Mouse (Mus musculus): Measurements from ENCODE around the gene Naaladl1.
"Not testable (repeated sequence)": the region's sequence is repeated elsewhere in the genome, so short reads cannot be mapped to it uniquely, and the experiment has no call there.

Gene Naaladl1

DNA sequence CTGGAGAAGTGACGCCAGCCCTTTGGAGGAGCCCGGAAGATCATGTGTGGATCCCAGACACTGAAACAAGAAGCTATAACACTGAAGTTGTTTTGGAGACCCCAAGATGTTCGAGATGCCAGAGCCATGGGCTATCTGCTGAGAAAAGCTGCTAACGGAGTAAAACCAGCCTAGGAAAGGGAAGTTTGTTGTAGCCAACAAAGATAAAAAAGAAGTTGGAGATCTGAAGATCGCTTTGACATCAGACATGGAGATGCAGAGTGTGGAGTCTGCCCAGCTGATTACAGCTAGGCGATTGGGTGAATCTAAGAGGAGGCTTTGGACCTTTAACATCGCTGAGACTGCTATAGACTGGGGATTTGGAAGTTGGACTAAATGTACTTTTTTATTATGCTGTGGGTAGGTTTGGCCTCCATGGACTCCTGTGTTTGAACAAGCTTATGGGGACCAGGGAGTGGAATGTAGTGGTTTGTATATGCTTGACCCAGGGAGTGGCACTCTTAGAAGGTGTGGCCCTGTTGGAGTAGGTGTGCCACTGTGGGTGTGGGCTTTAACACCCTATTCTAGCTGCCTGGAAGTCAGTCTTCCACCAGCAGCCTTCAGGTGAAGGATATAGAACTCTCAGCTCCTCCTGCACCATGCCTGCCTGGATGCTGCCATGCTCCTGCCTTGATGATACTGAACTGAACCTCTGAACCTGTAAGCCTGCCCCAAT lies 25.0 kb downstream of the Naaladl1 start:
- DNase-seq (ENCODE audit: low spot score): not testable (repeated sequence)

DNA sequence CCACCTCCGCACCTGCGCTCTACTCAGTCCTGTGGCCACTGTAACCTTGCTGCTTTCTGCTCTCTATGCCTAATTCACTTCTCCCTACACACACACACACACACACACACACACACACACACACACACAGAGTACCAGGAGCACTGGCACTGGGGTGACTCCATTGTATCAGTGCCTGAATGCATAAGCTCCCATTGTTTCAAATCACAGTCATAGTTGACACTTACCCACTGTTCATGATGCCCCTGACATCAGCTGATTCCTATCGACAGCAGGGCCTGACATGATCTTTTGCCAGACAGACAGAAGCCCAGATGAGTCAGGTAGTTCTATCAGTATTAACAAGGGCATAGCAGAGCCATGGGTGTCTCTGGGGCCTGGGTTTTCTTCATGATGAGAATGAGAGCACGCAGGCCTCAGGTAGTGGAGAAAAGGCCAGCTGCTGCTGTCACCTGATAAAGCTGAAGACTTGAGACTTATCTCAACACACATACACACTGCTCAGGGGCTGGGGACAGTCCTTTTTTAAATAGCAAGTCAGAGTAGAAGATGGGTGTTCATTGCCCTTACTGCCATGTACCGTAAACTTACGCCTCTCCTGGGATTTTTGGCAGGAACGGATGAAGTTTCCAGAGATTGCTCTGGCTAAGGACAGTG lies 26.7 kb downstream of the Naaladl1 start:
- DNase-seq (ENCODE audit: low spot score): no peak

DNA sequence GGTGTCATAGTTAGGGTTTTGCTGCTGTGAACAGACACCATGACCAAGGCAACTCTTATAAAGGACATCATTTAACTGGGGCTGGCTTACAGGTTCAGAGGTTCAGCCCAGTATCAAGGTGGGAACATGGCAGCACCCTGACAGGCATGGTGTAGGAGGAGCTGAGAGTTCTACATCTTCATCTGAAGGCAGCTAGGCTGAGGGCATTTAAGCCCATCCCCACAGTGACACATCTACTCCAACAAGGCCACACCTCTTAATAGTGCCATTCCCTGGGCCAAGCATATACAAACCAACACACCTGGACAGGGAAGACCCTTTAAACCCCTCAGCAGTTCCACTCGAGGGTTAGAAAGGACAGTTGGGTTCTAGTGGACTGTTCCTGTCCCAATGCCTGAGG lies 27.6 kb downstream of the Naaladl1 start:
- not testable (repeated sequence) for DNase-seq (ENCODE audit: low spot score)

DNA sequence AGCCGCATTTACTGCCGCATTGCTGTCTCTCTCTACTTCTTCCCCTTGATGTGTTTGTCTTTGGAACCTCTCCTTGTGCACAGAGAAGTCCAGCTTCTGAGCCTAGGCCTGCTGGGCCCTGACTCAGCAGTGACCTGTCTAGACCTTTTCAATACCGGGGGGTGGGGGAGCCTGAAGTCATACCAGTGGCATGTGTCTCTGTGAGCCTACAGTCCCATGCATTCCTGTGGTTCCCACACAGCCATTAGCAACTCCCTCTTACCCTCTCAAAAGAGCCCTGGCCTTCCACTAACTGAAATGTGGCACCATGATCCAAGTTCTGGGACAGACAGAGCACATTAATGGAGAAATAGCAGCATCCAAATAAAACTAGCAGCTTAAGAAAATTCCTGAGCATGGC lies 30.8 kb downstream of the Naaladl1 start:
- DNase-seq (ENCODE audit: low spot score): no peak

DNA sequence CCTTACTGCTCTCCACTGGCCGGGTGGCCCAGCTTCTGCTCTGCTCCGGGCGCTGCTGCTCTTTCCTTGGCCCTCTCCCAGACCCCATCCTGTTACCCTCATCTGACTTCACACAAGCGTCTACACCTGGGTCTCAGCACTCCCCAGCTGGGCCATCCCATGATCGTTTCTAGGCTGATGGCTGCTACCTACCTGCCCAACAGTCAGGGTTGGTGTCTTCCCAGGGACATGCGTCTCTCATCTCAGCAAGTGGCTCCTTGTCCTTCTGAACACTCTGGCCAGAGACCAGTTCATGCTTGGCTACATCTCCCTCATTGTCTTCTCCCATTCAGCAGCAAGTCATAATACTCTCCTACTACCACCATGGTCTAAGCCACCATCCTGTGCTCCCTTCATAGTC lies 34.1 kb downstream of the Naaladl1 start:
- DNase-seq (ENCODE audit: low spot score): no peak

DNA sequence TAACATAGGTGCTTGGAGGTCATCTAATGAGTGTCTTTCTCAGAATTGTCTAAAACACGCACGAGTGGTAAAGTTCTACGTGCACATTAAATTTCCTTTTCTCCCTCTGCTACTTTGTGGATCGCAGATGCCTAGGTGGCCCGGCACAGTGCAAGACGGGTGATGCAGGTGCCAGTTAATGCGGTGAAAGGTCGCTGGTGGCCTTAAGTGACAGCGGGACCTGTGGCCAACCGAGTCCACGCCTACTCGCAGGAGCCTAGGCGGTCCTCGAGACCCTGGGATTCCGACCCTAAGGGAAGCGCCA lies 34.7 kb downstream of the Naaladl1 start:
- no peak for DNase-seq (ENCODE audit: low spot score)

DNA sequence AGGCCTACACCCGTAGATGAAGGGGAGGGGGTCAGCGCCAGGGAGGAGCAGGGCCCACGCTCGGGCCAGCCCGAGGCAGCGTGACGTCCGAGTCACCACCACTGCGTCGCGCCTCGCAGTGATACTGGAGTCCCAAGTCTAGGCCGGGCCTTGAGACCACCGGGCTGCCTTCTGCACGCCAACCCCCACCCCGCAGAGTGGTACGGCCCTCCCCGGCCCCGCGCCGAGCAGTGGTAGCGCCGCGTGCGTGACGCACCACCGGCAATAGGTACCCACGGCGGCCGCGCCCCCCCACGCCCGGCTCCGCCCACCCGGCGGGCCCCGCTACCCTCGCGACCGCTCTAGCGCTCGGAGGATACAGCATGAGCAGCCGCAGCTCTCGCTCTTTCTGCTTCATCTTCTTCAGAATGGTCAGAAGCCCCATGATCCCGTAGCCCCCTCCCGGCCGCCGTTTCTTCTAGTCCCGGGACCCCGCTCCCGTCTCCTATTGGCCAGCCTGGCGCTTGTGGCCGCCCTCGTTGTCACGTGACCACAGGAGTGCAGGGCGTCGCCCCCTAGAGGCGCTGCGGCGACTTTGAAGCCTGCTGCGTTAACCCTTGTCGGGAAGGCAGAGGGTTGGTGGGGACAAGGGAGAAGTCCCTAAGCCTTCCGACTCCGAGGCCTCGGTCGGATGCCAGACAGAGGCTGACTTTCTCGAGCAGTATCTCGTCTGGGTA lies 35.3 kb downstream of the Naaladl1 start, which contains the start of gene Batf2:
Batf2 (plus strand) TSS at position 306 of the 716 bp plus-strand sequence.
- DNase-seq (ENCODE audit: low spot score): peak; percentile 83

DNA sequence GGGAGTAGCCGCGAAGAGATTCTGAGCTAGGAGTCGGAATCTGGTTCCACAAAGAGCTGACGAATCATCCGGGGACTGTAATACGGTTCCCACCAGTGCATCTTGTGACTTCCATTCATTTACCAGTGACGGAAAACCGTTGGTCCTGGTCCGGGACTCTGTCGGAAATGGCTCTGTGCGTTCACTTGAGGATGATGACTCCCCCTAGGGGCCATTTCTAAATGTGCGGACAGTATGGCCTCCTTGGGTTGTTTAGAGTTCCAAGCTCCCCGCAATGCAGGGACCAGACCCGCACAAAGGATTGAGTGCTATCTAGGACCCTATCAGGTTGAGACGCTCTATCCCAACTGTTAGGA lies 35.8 kb downstream of the Naaladl1 start, which contains the start of gene Arl2:
Arl2 (minus strand) TSS at position 155 of the 356 bp plus-strand sequence.
- DNase-seq (ENCODE audit: low spot score): peak; percentile 64

DNA sequence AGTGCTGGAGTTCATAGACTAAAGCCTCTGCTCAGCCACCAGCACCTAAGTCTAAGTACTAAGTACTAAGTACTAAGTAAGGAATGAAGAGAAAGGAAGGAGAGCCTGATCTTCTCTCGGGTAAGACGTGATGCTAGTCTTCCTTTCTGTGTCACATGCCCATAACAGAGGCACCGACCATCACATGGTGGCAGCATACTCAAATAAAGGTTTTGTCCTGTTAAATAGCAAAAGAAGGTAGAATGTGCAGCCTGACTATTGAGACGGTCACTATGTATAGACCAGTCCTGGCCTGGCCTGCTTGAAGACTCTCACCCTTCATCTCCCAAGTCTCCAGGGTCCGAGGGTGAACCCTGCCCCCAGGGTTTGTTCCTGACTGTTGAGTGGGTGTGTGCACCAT lies 39.3 kb downstream of the Naaladl1 start:
- DNase-seq (ENCODE audit: low spot score): no peak

DNA sequence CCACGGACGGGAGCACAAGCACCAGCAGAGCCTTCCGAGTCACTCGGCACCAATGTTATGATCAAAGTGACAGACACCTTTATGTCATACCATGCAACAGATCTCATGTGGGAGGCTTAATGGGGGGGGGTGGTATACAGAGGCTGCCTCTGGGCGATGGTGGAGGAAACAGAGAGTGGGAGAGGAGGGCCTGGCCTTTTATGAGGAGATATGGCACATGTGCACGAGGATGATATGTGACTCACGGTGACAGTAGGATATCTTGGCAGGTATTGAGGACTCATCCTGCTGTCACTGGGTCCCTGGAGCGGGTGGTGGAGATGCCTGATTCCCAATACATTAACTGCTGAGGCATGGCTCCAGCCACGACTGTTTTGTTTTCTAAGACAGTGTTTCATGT lies 49.6 kb downstream of the Naaladl1 start:
- no peak for DNase-seq (ENCODE audit: low spot score)

DNA sequence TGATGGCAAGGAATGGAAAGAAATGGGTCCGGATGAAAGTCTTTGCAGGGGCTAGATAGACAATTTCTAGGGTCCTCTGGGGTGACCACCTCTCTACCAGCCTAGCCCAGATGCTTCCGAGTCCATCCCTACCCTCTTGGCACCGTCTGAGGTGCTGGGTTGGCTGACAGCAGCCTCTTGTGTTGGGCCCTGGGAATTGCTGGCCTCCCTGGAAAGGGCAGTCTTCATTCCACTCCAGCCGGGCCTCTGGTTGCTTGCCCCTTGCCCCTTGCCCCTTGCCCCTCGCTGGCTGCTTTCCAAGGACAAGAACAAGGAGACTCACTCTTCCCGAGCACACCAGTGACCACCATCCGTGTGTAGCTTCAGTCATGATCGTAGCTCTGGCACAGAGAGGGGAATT lies 50.8 kb downstream of the Naaladl1 start:
- DNase-seq (ENCODE audit: low spot score): no peak

DNA sequence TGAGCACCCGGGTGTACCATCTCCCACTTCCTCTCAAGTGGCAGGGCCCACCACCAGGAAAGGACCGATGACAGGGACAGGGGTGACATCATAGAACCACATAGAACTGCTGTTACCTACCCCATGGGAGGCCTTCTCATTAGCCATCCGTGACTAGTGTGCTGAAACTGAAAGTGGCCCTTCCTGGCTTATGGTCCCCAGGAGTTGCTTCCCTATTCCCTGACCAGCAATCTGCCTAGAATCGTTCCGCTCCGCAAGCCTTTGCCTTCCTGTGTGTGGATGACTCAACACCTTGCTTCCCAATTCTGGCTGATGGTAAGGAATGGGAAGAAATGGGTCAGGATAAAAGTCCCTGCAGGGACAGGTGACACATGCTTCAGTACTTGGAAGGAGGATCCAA lies 51.6 kb downstream of the Naaladl1 start:
- DNase-seq (ENCODE audit: low spot score): no peak

DNA sequence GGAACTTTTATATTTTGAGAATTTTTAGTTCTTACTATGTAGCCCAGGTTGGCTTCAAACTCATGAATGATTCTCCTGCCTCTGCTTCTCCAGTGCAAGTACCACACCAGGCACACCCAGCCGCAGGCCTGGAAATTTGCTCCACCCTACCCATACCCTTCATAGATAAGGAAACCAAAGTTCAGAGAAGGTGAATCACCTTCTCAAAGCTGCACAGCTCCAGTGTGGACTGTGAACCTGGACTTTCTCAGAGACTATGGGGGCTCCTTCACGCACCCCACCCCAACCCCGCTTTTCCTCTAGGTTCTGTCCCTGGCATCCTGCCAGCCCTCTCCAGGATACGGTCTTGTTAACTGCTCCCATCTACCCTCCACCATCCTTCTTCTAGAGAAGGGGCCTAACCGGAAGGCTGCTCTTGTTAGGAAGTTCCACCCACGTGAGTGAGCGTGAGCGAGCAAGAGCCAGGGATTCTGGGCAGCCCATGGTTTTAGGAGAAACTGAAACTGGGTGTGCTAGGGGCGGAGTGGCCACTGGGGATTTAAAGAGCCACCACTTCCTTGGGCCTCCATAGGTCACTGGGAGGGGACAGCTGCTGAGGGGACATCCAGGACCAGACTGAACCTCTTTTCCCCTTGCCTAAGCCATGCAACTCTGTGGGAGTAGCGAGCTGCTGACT lies 58.4 kb downstream of the Naaladl1 start:
- DNase-seq (ENCODE audit: low spot score): no peak

Data from urinary bladder, postnatal 25 days (tissue).